Mouse (Mus musculus): ENCODE results near the gene Ccl4.

Gene Ccl4

GRCm38 (mm10) chr11:83662204-83662603 lies at the start of gene Ccl4:
Gene Ccl4, plus strand, starts transcription at chr11:83662584.
- DNase-seq (ENCODE audit: low read depth, low spot score), result no peak

- DNase-seq (ENCODE audit: low read depth, low spot score), result no peak
Measured at GRCm38 (mm10) chr11:83616586-83616985, 45.8 kb upstream of the Ccl4 start.

GRCm38 (mm10) chr11:83618238-83618637 lies 44.1 kb upstream of the Ccl4 start:
- DNase-seq (ENCODE audit: low read depth, low spot score), result no peak

- no peak for DNase-seq (ENCODE audit: low read depth, low spot score)
Measured at GRCm38 (mm10) chr11:83619037-83619436, 43.3 kb upstream of the Ccl4 start.

GRCm38 (mm10) chr11:83623586-83623985 lies 38.8 kb upstream of the Ccl4 start:
- no peak for DNase-seq (ENCODE audit: low read depth, low spot score)

- no peak for DNase-seq (ENCODE audit: low read depth, low spot score)
Measured at GRCm38 (mm10) chr11:83628808-83629207, 33.6 kb upstream of the Ccl4 start.

GRCm38 (mm10) chr11:83630630-83631029 lies 31.8 kb upstream of the Ccl4 start:
- DNase-seq (ENCODE audit: low read depth, low spot score), result no peak

GRCm38 (mm10) chr11:83631065-83631464 lies 31.3 kb upstream of the Ccl4 start:
- no peak for DNase-seq (ENCODE audit: low read depth, low spot score)

- no peak for DNase-seq (ENCODE audit: low read depth, low spot score)
Measured at GRCm38 (mm10) chr11:83632744-83633143, 29.6 kb upstream of the Ccl4 start.

GRCm38 (mm10) chr11:83634425-83634824 lies 28.0 kb upstream of the Ccl4 start:
- no peak for DNase-seq (ENCODE audit: low read depth, low spot score)

GRCm38 (mm10) chr11:83634898-83635297 lies 27.5 kb upstream of the Ccl4 start:
- DNase-seq (ENCODE audit: low read depth, low spot score), result no peak

- DNase-seq (ENCODE audit: low read depth, low spot score), result no peak
Measured at GRCm38 (mm10) chr11:83636742-83637235, 25.6 kb upstream of the Ccl4 start.

GRCm38 (mm10) chr11:83638934-83639333 lies 23.4 kb upstream of the Ccl4 start:
- no peak for DNase-seq (ENCODE audit: low read depth, low spot score)

GRCm38 (mm10) chr11:83639533-83639932 lies 22.9 kb upstream of the Ccl4 start:
- DNase-seq (ENCODE audit: low read depth, low spot score), result no peak

- DNase-seq (ENCODE audit: low read depth, low spot score), result no peak
Measured at GRCm38 (mm10) chr11:83640141-83640540, 22.2 kb upstream of the Ccl4 start.

- no peak for DNase-seq (ENCODE audit: low read depth, low spot score)
Measured at GRCm38 (mm10) chr11:83641216-83641615, 21.2 kb upstream of the Ccl4 start.

- DNase-seq (ENCODE audit: low read depth, low spot score), result no peak
Measured at GRCm38 (mm10) chr11:83645521-83645920, 16.9 kb upstream of the Ccl4 start, which contains the start of gene Rpl9-ps1. Gene Rpl9-ps1, minus strand, starts transcription at chr11:83645621.

- DNase-seq (ENCODE audit: low read depth, low spot score), result no peak
Measured at GRCm38 (mm10) chr11:83646356-83647149, 15.8 kb upstream of the Ccl4 start.

GRCm38 (mm10) chr11:83649305-83649841 lies 13.0 kb upstream of the Ccl4 start, which contains the start of gene Ccl3:
Gene Ccl3, minus strand, starts transcription at chr11:83649355.
- no peak for DNase-seq (ENCODE audit: low read depth, low spot score)

- no peak for DNase-seq (ENCODE audit: low read depth, low spot score)
Measured at GRCm38 (mm10) chr11:83654606-83655005, 7.8 kb upstream of the Ccl4 start.

- DNase-seq (ENCODE audit: low read depth, low spot score), result no peak
Measured at GRCm38 (mm10) chr11:83657508-83657907, 4.9 kb upstream of the Ccl4 start.

GRCm38 (mm10) chr11:83658797-83659196 lies 3.6 kb upstream of the Ccl4 start:
- no peak for DNase-seq (ENCODE audit: low read depth, low spot score)

GRCm38 (mm10) chr11:83663532-83663931 lies 1.1 kb downstream of the Ccl4 start:
- DNase-seq (ENCODE audit: low read depth, low spot score), result no peak

Data from embryo, embryonic 11.5 days (tissue).